18 mouse cellular contexts compared by ENCODE assay signal in genomic region chr2:33014877-33015276, GRCm38 (mm10). TPM values are rescaled to one million over a fixed set of nuclear protein-coding genes. Genes with fewer than 3 reads are reported as not detected.
A peak's percentile ranks its signal among the peaks of the same experiment; 100 is the strongest.
DNase-seq lines count a peak whose midpoint lies in the region; ATAC-seq and TF ChIP-seq lines count a peak whose summit lies in the region.
"Had no signal": no experiment of that assay in that cellular context is flagged by ENCODE, and none has a peak within 500 bp of the region (broad histone marks: within the 10 kb centered on the region; RNA-seq: fewer than 3 reads in every experiment).

No protein-coding gene starts in this region.

- DNase-seq in brain, embryonic 18.5 days (ENCODE audit: low read depth, low spot score) = peak; percentile 34
- peak; percentile 92 to 97 for DNase-seq in cerebellum, adult 2 months
- peak; percentile 28 to 52 for DNase-seq in layer of hippocampus, adult 2 months (ENCODE audit: low spot score in 2 of 2)
- DNase-seq in heart, adult 9 months (ENCODE audit: low spot score in 2 of 2) = no peak
- no peak for DNase-seq in kidney, adult 9 months
- DNase-seq: heart, postnatal 10 days; kidney, adult 18-20 months; lung, postnatal 36 days; right cerebral cortex, postnatal 4 days; thymus, postnatal 25 days had no signal

- TF ChIP-seq CTCF in cerebellum, adult 2 months (IDR thresholded peaks at IDR 0.05; ENCODE audit: borderline replicate concordance, insufficient read depth, low read depth, low read length) = no peak
- no peak for TF ChIP-seq CTCF in layer of hippocampus, adult 2 months (conservative IDR thresholded peaks at IDR 0.05)

- TF ChIP-seq POLR2A in cerebellum, adult 2 months (IDR thresholded peaks at IDR 0.05; ENCODE audit: borderline replicate concordance, insufficient read depth, low read length) = no peak; the same call in 1 of the 2 replicates

- no peaks in the 10 kb centered on the region for H3K4me1 ChIP-seq in hindbrain, embryonic 15.5 days (replicated peaks)
- H3K4me1 ChIP-seq in hindbrain, embryonic 13.5 days (replicated peaks) = no peaks in the 10 kb centered on the region
- H3K4me1 ChIP-seq in cerebellum, adult 2 months (ENCODE audit: control insufficient read depth, insufficient read depth, low read length) = peaks cover 24% of the 10 kb centered on the region; the same call in 1 of the 2 replicates
- H3K4me1 ChIP-seq: embryonic facial prominence, embryonic 12.5 days; limb, embryonic 12.5 days; stomach, embryonic 15.5 days had no signal

- no peak overlapping the region for H3K4me3 ChIP-seq in hindbrain, embryonic 15.5 days
- no peak overlapping the region for H3K4me3 ChIP-seq in hindbrain, embryonic 13.5 days
- no peak overlapping the region for H3K4me3 ChIP-seq in cerebellum, adult 2 months (replicated peaks; ENCODE audit: insufficient read depth, low read depth, low read length)
- H3K4me3 ChIP-seq in layer of hippocampus, adult 2 months = no peak overlapping the region
- H3K4me3 ChIP-seq: embryonic facial prominence, embryonic 12.5 days; limb, embryonic 12.5 days; myocyte; stomach, embryonic 15.5 days had no signal

- H3K27ac ChIP-seq in hindbrain, embryonic 15.5 days (replicated peaks) = no peak overlapping the region
- no peak overlapping the region for H3K27ac ChIP-seq in hindbrain, embryonic 13.5 days
- H3K27ac ChIP-seq in cerebellum, adult 2 months (ENCODE audit: insufficient read depth, low read length) = peak overlapping the region; percentile 88
- no peak overlapping the region for H3K27ac ChIP-seq in layer of hippocampus, adult 2 months
- H3K27ac ChIP-seq: embryonic facial prominence, embryonic 12.5 days; limb, embryonic 12.5 days; stomach, embryonic 15.5 days had no signal

- no peak overlapping the region for H3K9ac ChIP-seq in hindbrain, embryonic 15.5 days
- H3K9ac ChIP-seq in hindbrain, embryonic 13.5 days = no peak overlapping the region
- H3K9ac ChIP-seq: embryonic facial prominence, embryonic 12.5 days; limb, embryonic 12.5 days; stomach, embryonic 15.5 days had no signal

- H3K4me2 ChIP-seq in hindbrain, embryonic 15.5 days = no peak overlapping the region
- no peak overlapping the region for H3K4me2 ChIP-seq in hindbrain, embryonic 13.5 days
- H3K4me2 ChIP-seq: embryonic facial prominence, embryonic 12.5 days; limb, embryonic 12.5 days; stomach, embryonic 15.5 days had no signal

- ATAC-seq in hindbrain, embryonic 15.5 days (ENCODE audit: low FRiP score, low read depth) = peak; percentile 38; the same call in 1 of the 2 replicates
- ATAC-seq in hindbrain, embryonic 13.5 days (ENCODE audit: low FRiP score) = no peak
- ATAC-seq: activated CD4-positive, CD25-positive, alpha-beta regulatory T cell, adult 4 months; CD4-positive, CD25-positive, alpha-beta regulatory T cell, adult 4 months had no signal

- H3K36me3 ChIP-seq in hindbrain, embryonic 15.5 days = peaks cover 13% of the 10 kb centered on the region
- H3K36me3 ChIP-seq in hindbrain, embryonic 13.5 days = peaks cover 7% of the 10 kb centered on the region; the same call in 1 of the 2 replicates
- H3K36me3 ChIP-seq: embryonic facial prominence, embryonic 12.5 days; limb, embryonic 12.5 days; stomach, embryonic 15.5 days had no signal

- no peaks in the 10 kb centered on the region for H3K27me3 ChIP-seq in hindbrain, embryonic 15.5 days
- H3K27me3 ChIP-seq in hindbrain, embryonic 13.5 days = 0 out of 2 replicates have a peak, but pooled peaks cover 4% of the 10 kb centered on the region
- no peaks in the 10 kb centered on the region for H3K27me3 ChIP-seq in cerebellum, adult 2 months (ENCODE audit: control insufficient read depth, insufficient read depth, low read length)
- H3K27me3 ChIP-seq: embryonic facial prominence, embryonic 12.5 days; limb, embryonic 12.5 days; stomach, embryonic 15.5 days had no signal

- no peaks in the 10 kb centered on the region for H3K9me3 ChIP-seq in hindbrain, embryonic 15.5 days
- H3K9me3 ChIP-seq in hindbrain, embryonic 13.5 days = no peaks in the 10 kb centered on the region
- H3K9me3 ChIP-seq: embryonic facial prominence, embryonic 12.5 days; limb, embryonic 12.5 days; stomach, embryonic 15.5 days had no signal

- 49% methylated on average over 5 of the region's 5 CpGs for WGBS in hindbrain, embryonic 15.5 days
- WGBS in hindbrain, embryonic 13.5 days = 55% methylated on average over 5 of the region's 5 CpGs
- 6% methylated on average over 5 of the region's 5 CpGs for WGBS in cerebellum, adult 2 months

RNA-seq across cellular contexts. Expression of gene Slc2a8, which starts 33.0 kb away (rescaled TPM):
- polyA plus RNA-seq in hindbrain, embryonic 15.5 days (2015; fragmentation: Nextera tagmentation; extraction: Ambion mirVana) = 19.8 and 24.5 TPM in 2 replicates
- polyA plus RNA-seq in hindbrain, embryonic 13.5 days (2015; fragmentation: Nextera tagmentation; extraction: Ambion mirVana) = 19.8 and 25.7 TPM in 2 replicates
- polyA plus RNA-seq in cerebellum, adult 2 months (2012; rRNA removed) = 51.3 and 55.0 TPM in 2 replicates
- total RNA-seq in layer of hippocampus, adult 2 months (2021) = 10 to 100 TPM; 19.1 to 21.7 TPM

RNA-seq across cellular contexts. Expression of gene Lrsam1, which starts 53.5 kb away (rescaled TPM):
- polyA plus RNA-seq in hindbrain, embryonic 15.5 days (2015; fragmentation: Nextera tagmentation; extraction: Ambion mirVana) = 22.6 and 25.2 TPM in 2 replicates
- 19.6 and 26.0 TPM in 2 replicates for polyA plus RNA-seq in hindbrain, embryonic 13.5 days (2015; fragmentation: Nextera tagmentation; extraction: Ambion mirVana)
- 32.8 and 36.7 TPM in 2 replicates for polyA plus RNA-seq in cerebellum, adult 2 months (2012; rRNA removed)
- total RNA-seq in layer of hippocampus, adult 2 months (2021) = 10 to 100 TPM; 36.8 to 37.9 TPM

RNA-seq across cellular contexts. Expression of gene Rpl12, which starts 53.5 kb away (rescaled TPM):
- 94.0 and 104 TPM in 2 replicates for polyA plus RNA-seq in hindbrain, embryonic 15.5 days (2015; fragmentation: Nextera tagmentation; extraction: Ambion mirVana)
- polyA plus RNA-seq in hindbrain, embryonic 13.5 days (2015; fragmentation: Nextera tagmentation; extraction: Ambion mirVana) = 92.0 and 108 TPM in 2 replicates
- polyA plus RNA-seq in cerebellum, adult 2 months (2012; rRNA removed) = 257 and 289 TPM in 2 replicates
- 100 to 1,000 TPM; 115 to 125 TPM for total RNA-seq in layer of hippocampus, adult 2 months (2021)

Comparison
In these comparisons a context has a peak if more than half of its experiments do, and no peak if none do; other contexts are left out.
1. DNase-seq: peak in brain, embryonic 18.5 days (single experiment), cerebellum, adult 2 months (2 of 2) and layer of hippocampus, adult 2 months (2 of 2); none in heart, adult 9 months (0 of 2) and kidney, adult 9 months (single experiment).